Mouse (Mus musculus): ENCODE measurements at regions not wholly inside any gene's neighbourhood (a gene's known extent, or its start where the extent isn't known, plus 50 kb on each side); places are given as distances from the start of the nearest gene placed in this dataset.

DNA sequence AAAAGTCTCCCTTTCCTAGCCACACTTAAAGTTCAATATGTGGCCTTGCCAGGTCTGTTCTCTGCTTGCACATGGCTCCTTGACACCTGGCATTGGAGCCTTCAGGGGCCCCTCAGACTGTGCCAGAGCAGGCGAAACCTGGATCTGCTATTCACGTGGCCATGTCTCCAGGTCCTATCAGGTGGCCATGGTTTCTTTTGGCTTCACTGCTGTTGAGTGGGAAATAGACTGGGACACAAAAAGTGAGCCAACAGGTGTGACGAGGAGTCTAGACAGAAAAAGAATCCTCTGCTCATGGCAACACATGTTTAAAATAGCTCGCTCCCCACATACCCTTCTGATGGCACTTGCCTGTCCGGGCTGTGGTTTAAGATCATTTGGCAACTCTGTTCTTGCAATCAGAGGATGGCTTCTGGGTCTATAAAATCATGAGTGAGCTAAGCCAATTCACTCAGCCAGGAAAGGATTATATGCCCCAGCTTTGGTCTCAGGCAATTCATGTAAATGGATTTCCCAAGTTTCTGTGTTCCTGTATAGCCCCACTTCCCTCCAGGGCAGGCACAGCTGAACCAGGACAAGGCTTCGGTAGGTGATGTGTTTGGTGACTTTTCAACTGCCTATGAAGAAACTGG lies 309.0 kb upstream of the Slc30a5 start:
- Histone ChIP-seq H3K36me3 (no peaks in the 10 kb centered on the region), H3K4me3 (no peak overlapping the region), H3K4me1 (no peaks in the 10 kb centered on the region), H3K27ac (replicated peaks) (no peak overlapping the region), H3K9me3 (replicated peaks) (no peaks in the 10 kb centered on the region), H3K27me3 (ENCODE audit: low read depth, poor library complexity, severe bottlenecking) (no peaks in the 10 kb centered on the region)
- WGBS: 92% methylated on average over 6 of the region's 6 CpGs
- no peak for DNase-seq (ENCODE audit: low spot score)

DNA sequence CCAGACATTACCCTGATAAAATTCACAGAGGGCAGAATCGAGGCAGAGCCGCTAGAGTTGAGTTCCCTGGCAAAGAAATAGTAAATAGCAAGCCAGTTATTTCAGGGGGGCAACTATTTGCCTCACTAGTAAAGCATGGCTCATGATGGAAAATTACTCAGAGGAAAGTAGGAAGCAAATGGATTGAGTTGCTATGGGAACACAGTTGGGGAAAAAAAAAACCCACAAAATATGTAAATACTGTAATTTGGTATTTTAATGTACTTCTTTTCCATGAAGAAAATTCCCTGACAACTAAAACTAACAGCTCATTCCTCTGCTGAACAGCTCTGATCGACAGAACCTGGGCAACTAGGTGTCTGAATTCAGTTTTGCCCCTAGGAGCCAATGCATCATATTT lies 296.2 kb upstream of the Slc30a5 start:
- H3K36me3 ChIP-seq: no peaks in the 10 kb centered on the region
- no peaks in the 10 kb centered on the region for H3K27me3 ChIP-seq (ENCODE audit: low read depth, poor library complexity, severe bottlenecking)
- no peak overlapping the region for H3K27ac ChIP-seq (replicated peaks)
- no peaks in the 10 kb centered on the region for H3K9me3 ChIP-seq (replicated peaks)
- DNase-seq (ENCODE audit: low spot score): no peak
- WGBS: 84% methylated on average over 3 of the region's 3 CpGs
- H3K4me3 ChIP-seq: no peak overlapping the region
- no peaks in the 10 kb centered on the region for H3K4me1 ChIP-seq

DNA sequence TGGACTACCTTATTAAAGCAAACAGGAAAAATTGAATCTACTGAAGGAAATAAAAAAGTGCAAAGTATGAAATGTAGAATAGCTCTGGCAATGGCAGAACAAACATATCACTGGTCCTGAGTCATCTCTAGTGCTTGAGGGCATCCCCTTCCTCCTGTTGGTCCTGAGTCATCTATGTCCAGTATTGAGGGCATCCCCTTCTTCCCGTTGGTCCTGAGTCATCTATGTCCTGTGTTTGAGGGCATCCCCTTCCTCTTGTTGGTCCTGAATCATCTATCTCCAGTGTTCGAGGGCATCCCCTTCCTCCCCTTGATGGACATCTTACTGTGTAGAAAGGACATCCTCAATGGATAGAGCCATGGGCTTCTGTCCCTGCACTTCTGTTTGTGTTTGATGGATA lies 294.6 kb upstream of the Slc30a5 start:
- no peaks in the 10 kb centered on the region for H3K27me3 ChIP-seq (ENCODE audit: low read depth, poor library complexity, severe bottlenecking)
- 79% methylated on average over 2 of the region's 2 CpGs for WGBS
- no peak for DNase-seq (ENCODE audit: low spot score)
- H3K9me3 ChIP-seq (replicated peaks): no peaks in the 10 kb centered on the region
- H3K27ac ChIP-seq (replicated peaks): no peak overlapping the region
- H3K4me3 ChIP-seq: no peak overlapping the region
- no peaks in the 10 kb centered on the region for H3K36me3 ChIP-seq
- no peaks in the 10 kb centered on the region for H3K4me1 ChIP-seq

DNA sequence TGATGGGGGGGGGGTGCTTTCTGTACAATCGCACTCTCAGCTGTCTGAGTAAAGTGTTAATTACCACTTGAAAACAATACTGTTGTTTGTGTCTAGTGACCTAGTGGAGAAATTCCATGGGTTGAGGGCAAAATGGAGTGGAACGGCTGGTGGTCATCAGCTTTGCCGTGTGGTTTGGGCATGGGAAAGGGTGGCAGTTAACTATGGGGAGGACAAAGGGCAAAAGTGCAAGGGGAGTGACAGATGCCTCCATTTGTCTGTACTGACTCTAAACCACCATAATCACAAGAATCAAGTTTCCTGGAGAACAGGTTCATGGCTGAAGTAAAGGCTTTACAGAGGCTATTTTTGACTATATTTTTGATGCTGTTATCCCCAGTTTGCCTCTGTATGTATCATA lies 294.0 kb upstream of the Slc30a5 start:
- Histone ChIP-seq H3K27ac (replicated peaks) (no peak overlapping the region), H3K4me3 (no peak overlapping the region), H3K27me3 (ENCODE audit: low read depth, poor library complexity, severe bottlenecking) (no peaks in the 10 kb centered on the region), H3K4me1 (no peaks in the 10 kb centered on the region), H3K36me3 (no peaks in the 10 kb centered on the region), H3K9me3 (replicated peaks) (no peaks in the 10 kb centered on the region)
- no peak for DNase-seq (ENCODE audit: low spot score)
- 79% methylated on average over 3 of the region's 3 CpGs for WGBS

DNA sequence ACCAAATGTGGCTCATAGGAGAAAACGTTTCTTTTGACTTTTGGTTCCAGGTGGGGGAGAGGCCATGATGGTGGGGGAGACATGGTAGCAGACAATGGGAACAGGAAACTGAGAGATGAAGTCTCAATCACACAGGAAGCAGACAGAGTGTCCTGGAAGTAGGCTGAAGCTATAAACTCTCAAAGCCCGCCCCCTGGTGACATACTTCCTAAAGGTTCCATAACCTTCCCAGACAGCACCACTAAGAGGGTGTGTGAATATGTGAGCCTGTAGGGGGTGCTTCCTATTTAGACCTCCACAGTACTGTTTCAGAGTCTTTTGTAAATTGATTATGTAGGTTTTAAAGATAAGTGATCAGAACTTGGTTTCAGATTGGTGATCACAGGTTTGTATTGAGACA lies 284.1 kb upstream of the Slc30a5 start:
- no peaks in the 10 kb centered on the region for H3K36me3 ChIP-seq
- no peak overlapping the region for H3K27ac ChIP-seq (replicated peaks)
- H3K27me3 ChIP-seq (ENCODE audit: low read depth, poor library complexity, severe bottlenecking): no peaks in the 10 kb centered on the region
- no peak overlapping the region for H3K4me3 ChIP-seq
- H3K9me3 ChIP-seq (replicated peaks): no peaks in the 10 kb centered on the region
- 71% methylated on average over 2 of the region's 2 CpGs for WGBS
- DNase-seq (ENCODE audit: low spot score): no peak
- no peaks in the 10 kb centered on the region for H3K4me1 ChIP-seq

DNA sequence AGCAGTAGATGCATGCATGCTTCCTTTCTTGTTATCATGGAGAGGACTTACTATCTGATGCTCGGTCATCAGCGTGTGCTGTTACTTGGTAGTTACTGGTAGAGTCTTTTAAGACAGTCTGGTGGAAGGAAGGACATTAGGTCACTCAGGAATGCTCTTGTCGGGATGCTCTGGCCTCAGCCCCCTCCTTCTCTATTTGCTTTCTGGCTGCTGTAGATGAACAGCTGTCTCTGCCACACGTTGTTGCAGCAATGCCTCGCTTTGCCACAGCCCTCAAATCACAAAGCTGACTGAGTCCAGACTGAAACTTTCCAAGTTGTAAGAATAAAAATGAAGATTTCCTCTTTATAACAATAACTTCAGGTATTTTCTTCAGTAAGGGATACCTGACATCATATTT lies 282.1 kb upstream of the Slc30a5 start:
- 82% methylated on average over 5 of the region's 5 CpGs for WGBS
- Histone ChIP-seq H3K36me3 (no peaks in the 10 kb centered on the region), H3K9me3 (replicated peaks) (no peaks in the 10 kb centered on the region), H3K27ac (replicated peaks) (no peak overlapping the region), H3K4me1 (no peaks in the 10 kb centered on the region), H3K27me3 (ENCODE audit: low read depth, poor library complexity, severe bottlenecking) (no peaks in the 10 kb centered on the region), H3K4me3 (no peak overlapping the region)
- DNase-seq (ENCODE audit: low spot score): no peak

DNA sequence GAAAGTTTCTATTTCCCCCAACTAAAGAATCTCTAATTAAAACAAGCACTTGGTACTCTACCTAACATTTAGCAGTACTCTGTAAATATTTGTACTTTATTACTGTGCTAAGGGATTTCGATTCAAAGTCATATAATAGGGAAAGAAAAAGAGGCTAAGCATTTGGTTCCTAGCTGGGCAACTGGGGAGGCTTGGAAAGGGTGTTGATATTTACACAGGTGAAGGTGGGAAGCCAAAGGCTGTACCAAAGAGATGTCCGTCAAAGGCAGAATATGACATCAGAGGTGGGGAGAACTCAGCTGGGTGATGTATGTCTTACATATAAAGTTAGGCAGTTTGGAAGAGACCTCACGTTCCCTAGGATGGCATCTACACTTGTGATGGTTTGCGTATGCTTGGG lies 278.9 kb upstream of the Slc30a5 start:
- H3K36me3 ChIP-seq: no peaks in the 10 kb centered on the region
- H3K9me3 ChIP-seq (replicated peaks): no peaks in the 10 kb centered on the region
- WGBS: 92% methylated on average over 4 of the region's 4 CpGs
- H3K27ac ChIP-seq (replicated peaks): no peak overlapping the region
- no peak for DNase-seq (ENCODE audit: low spot score)
- no peaks in the 10 kb centered on the region for H3K27me3 ChIP-seq (ENCODE audit: low read depth, poor library complexity, severe bottlenecking)
- H3K4me1 ChIP-seq: no peaks in the 10 kb centered on the region
- no peak overlapping the region for H3K4me3 ChIP-seq

DNA sequence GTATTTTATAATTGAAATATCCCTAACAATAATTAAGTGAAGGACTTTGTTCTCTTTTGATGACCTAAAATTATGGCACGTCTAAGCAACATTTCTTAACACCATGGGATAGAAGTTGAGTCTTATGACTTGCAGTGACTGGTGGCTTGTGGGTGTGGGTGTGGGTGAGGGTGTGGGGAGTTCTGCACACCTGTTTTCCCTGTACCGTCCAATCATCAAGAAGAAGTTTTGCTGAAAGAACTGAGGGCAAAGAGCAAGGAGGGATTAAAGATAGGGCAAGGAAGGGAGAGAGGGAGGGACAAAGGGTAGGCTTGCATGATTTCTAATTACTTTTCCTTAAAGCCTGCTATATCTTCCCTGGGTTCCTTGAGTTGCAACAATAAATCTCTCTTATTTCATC lies 278.5 kb upstream of the Slc30a5 start:
- H3K9me3 ChIP-seq (replicated peaks): no peaks in the 10 kb centered on the region
- 85% methylated on average over 2 of the region's 2 CpGs for WGBS
- no peaks in the 10 kb centered on the region for H3K36me3 ChIP-seq

DNA sequence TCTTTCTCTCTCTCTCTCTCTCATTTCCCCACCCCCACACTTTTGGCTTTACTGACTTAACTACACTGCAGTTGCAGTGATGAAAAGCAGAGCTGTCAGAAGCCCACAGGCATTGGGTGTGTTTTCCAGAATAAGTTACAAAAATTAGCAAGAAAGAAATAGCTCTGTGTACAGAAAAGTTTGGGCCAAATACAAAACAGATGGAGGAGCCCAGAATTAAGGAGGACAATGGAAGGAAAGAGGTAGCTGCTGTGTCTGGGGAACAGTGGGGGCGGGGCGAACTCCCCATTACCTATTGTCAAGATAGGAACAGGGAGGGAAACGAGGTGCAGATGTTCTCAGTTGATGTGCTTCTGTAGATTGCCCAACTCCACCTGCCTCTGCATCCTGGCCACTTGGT lies 267.4 kb upstream of the Slc30a5 start:
- Histone ChIP-seq H3K4me1 (no peaks in the 10 kb centered on the region), H3K4me3 (no peak overlapping the region), H3K36me3 (no peaks in the 10 kb centered on the region), H3K27me3 (ENCODE audit: low read depth, poor library complexity, severe bottlenecking) (no peaks in the 10 kb centered on the region), H3K27ac (replicated peaks) (no peak overlapping the region), H3K9me3 (replicated peaks) (no peaks in the 10 kb centered on the region)
- WGBS: 64% methylated on average over 3 of the region's 3 CpGs
- DNase-seq (ENCODE audit: low spot score): no peak

More for the DNA sequence above, 278.5 kb upstream of the Slc30a5 start:
- H3K27ac ChIP-seq (replicated peaks): no peak overlapping the region
- DNase-seq (ENCODE audit: low spot score): no peak
- H3K4me1 ChIP-seq: no peaks in the 10 kb centered on the region
- H3K27me3 ChIP-seq (ENCODE audit: low read depth, poor library complexity, severe bottlenecking): no peaks in the 10 kb centered on the region
- H3K4me3 ChIP-seq: no peak overlapping the region

DNA sequence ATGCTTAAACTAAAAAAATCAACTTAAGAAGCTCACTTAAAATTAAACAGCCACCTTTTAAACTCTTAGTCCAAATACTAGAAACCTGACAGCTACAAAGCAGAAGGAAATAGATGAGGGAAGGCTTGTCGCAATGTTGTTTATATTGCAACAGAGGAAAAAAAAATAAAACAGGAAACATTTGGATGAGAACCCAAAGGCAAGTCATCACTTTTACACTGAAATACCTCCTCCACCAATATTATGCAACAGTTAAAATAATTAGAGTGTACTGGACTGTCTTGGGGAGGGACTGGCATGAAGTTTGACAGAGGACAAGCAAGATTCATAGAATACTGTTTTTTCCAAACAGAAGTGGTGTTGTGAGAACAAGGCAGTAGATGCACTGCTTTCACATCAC lies 263.6 kb upstream of the Slc30a5 start:
- H3K9me3 ChIP-seq (replicated peaks): no peaks in the 10 kb centered on the region
- no peaks in the 10 kb centered on the region for H3K27me3 ChIP-seq (ENCODE audit: low read depth, poor library complexity, severe bottlenecking)
- no peak for DNase-seq (ENCODE audit: low spot score)
- 94% methylated on average over 1 of the region's 1 CpGs for WGBS
- no peaks in the 10 kb centered on the region for H3K36me3 ChIP-seq
- no peaks in the 10 kb centered on the region for H3K4me1 ChIP-seq
- H3K4me3 ChIP-seq: no peak overlapping the region
- no peak overlapping the region for H3K27ac ChIP-seq (replicated peaks)

DNA sequence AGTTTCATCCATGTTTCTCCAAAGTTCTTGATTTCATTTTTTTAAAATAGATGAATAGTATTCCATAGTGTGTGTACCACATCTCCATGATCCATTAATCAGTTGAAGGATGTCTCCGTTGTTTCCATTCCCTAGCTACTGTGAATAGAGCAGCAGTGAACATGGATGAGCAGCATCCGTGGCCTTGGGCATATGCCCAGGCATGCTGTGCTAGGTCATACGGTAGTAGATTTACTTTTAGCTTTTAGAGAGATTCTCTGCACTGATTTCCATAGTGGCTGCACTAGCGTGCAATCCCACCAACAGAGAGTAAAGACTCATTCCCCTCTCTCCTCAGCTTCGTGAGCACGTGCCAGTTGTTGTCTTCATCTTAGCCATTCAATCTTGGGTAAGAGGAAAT lies 263.0 kb upstream of the Slc30a5 start:
- no peak for DNase-seq (ENCODE audit: low spot score)
- Histone ChIP-seq H3K36me3 (no peaks in the 10 kb centered on the region), H3K27ac (replicated peaks) (no peak overlapping the region), H3K9me3 (replicated peaks) (no peaks in the 10 kb centered on the region), H3K4me3 (no peak overlapping the region), H3K4me1 (no peaks in the 10 kb centered on the region), H3K27me3 (ENCODE audit: low read depth, poor library complexity, severe bottlenecking) (no peaks in the 10 kb centered on the region)
- 87% methylated on average over 6 of the region's 6 CpGs for whole genome bisulfite sequencing

DNA sequence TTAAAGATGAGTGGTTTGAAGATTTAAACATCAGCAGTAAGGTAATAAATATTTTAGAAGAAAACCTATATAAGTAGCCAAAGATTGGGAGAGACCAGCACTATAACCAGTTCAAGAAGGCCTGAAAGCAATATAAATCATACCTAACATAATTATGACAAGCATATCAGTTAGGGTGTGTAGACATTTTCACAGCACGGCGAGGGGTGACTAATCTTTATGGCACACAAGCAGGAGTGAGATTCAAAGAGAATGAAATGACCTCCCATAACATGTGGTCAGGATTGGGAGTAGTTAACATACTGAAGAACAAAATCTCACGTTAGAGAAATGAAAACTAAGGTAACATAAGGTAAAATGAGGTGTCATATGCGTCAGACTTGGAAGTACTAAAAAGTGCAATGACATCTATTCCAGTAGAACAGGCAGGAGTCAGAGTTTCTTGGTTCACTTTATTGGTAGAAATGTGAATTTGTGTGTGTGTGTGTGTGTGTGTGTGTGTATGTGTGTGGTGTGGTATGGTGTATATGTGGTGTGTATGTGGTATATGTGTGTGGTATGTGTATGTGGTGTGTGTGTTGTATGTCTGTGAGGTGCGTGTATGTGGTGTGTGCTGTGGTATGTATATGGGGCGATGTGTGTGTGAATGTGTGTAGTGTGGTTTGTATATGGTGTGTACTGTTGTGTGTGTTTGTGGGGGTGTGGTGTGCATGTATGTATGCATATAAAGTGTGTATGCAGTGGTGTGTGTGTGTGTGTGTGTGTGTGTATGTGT lies 262.0 kb upstream of the Slc30a5 start:
- WGBS: 92% methylated on average over 6 of the region's 6 CpGs
- Histone ChIP-seq H3K9me3 (replicated peaks) (no peaks in the 10 kb centered on the region), H3K4me3 (no peak overlapping the region)

DNA sequence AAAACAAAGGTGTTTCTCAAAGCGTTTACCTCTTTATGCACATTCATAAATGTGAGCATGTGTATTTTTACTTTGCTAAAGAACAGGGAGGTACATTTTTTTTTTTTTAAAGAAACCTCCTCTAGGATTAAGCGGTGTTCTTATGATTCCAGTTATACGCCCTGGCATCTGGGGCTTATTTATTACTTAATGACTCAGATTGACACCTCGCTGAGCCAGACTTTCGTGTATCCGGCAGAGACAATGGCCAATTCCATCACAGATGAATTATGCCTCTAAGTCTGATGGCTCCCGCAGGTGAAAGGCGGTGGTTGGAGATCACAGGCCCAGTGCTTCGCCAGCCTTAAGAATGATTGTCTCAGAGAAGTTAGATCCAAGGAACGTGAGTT lies 259.5 kb upstream of the Slc30a5 start:
- 94% methylated on average over 10 of the region's 10 CpGs for WGBS
- H3K27me3 ChIP-seq (ENCODE audit: low read depth, poor library complexity, severe bottlenecking): no peaks in the 10 kb centered on the region

More for the DNA sequence above, 262.0 kb upstream of the Slc30a5 start:
- no peak for DNase-seq (ENCODE audit: low spot score)
- Histone ChIP-seq H3K36me3 (no peaks in the 10 kb centered on the region), H3K27me3 (ENCODE audit: low read depth, poor library complexity, severe bottlenecking) (no peaks in the 10 kb centered on the region), H3K27ac (replicated peaks) (no peak overlapping the region), H3K4me1 (no peaks in the 10 kb centered on the region)

More for the DNA sequence above, 259.5 kb upstream of the Slc30a5 start:
- Histone ChIP-seq H3K4me1 (no peaks in the 10 kb centered on the region), H3K36me3 (no peaks in the 10 kb centered on the region), H3K27ac (replicated peaks) (no peak overlapping the region), H3K4me3 (no peak overlapping the region), H3K9me3 (replicated peaks) (no peaks in the 10 kb centered on the region)
- no peak for DNase-seq (ENCODE audit: low spot score)

Data from midbrain, embryonic 10.5 days (tissue).